Mouse (Mus musculus) megakaryocyte-erythroid progenitor cell, adult 5 weeks (primary cell): ENCODE data around the gene Vps26b. TPM values are rescaled to one million over a fixed set of nuclear protein-coding genes. Genes with fewer than 3 reads are reported as not detected.

Experiments used
- polyA plus RNA-seq: library from polyadenylated mRNA; stranded (reverse); fragments of >175 nt; gene quantifications from 2 replicates; pipeline ENCODE4 v1.2.3, GENCODE M21; 2012

Vps26b gene
- 35.2 and 37.6 TPM in 2 replicates for polyA plus RNA-seq

DNA sequence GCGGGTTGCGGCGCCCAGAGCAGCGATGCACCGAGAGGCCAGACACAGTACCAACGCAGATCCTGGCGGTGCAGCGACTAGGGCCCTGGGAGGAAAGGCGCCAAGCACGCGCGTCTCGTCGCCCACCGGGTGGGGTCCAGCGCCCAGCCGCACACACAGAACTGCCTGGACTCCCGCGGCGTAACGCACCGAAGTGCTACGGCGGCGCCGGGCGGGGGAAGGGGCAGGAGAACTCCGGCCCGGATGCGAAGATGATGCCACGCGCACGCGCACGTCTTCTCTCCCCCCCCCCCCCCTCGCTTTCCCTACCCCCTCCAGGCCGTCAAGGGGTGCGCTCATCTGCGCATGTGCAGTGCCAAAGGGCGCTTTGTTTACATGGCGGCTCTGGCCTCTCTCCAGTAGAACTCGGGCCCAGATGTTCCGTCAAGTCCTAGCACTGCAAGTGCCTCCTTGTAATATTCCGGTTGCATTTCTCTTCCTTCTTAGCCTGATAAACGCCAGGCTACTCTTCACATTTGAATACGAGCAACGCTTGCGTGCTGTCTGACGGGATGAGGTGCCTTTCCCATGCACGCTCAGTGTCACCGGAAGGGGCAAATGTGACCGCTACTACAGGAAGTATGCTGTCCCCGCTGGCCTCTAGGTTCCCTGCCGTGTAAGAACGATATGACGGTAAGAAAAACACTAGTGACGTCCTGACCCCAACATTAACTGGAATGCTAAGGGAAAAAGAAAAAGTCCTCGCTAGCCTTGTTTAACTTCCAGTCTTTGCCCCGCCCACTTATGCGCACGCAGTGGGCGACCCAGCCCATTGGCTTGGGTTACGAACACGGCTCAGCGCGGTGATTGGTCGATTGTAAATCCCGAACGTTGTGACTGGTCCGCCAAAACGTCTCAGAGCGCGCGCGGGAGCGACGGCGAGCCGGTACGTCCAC, at the start of gene Vps26b, which contains the start of gene Ncapd3:
TSS of gene Vps26b (minus strand) at position 238 of the 935 bp plus-strand sequence.
TSS of gene Ncapd3 (plus strand) at position 348 of the 935 bp plus-strand sequence.

GRCm38 (mm10) chr9:26999461-27000395, 30.1 kb downstream of the Vps26b start, which contains the start of the genes Acad8 and Thyn1:
Acad8 (minus strand) TSS chr9:26999566.
Thyn1 (plus strand) TSS chr9:26999710.

Other genes starting within 250 kb of the Vps26b start
- not detected in 2 replicates for gene Glb1l2, start 223.6 kb downstream of the Vps26b start, polyA plus RNA-seq
- not detected in 2 replicates for gene Glb1l3, start 169.2 kb downstream of the Vps26b start, polyA plus RNA-seq
- gene Gm1110, start 107.0 kb downstream of the Vps26b start, polyA plus RNA-seq = 0.05 TPM in 1 of 2 replicates, not detected in the other
- gene Acad8, start 30.5 kb downstream of the Vps26b start, polyA plus RNA-seq = 1.7 and 2.0 TPM in 2 replicates
- 4.7 and 5.5 TPM in 2 replicates for gene Thyn1, start 30.4 kb downstream of the Vps26b start, polyA plus RNA-seq
- 3.0 and 4.0 TPM in 2 replicates for gene Ncapd3, start 110 bp upstream of the Vps26b start, polyA plus RNA-seq
- 0.10 and 0.43 TPM in 2 replicates for gene Jam3, start 125.4 kb upstream of the Vps26b start, polyA plus RNA-seq